Mouse (Mus musculus): Measurements from ENCODE around the gene Surf2. TPM values are rescaled to one million over a fixed set of nuclear protein-coding genes. Genes with fewer than 3 reads are reported as not detected.
A peak's percentile ranks its signal among the peaks of the same experiment; 100 is the strongest.

Gene Surf2
- polyA plus RNA-seq, 1 experiment: 31.4 TPM

DNA sequence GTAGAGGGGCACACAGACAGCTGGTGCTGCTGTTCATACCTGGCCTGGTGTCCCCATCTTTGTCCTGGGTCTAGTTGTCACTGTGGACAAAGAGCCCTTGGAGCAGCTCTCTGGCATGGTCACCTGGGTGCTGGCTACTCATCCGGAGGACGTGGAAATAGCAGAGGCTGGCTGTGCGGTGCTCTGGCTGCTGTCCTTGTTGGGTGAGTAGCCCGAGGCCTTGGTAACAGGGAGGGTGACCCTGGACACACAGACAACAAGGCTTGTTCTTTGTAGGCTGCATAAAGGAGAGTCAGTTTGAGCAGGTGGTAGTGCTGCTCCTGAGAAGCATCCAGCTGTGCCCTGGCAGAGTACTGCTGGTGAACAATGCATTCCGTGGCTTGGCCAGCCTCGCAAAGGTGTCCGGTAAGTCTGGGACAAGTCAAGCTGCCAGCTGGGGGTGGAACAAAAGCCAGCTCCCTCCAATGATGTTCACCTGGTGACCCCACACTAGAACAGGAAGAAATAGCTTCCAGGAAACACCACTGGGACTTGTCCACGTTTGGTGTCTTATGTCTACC is 35.3 kb downstream of the Surf2 start:
- no peak overlapping the region for H3K27ac ChIP-seq (ENCODE audit: insufficient read depth, low read depth, low read length)
- TF ChIP-seq CTCF (conservative IDR thresholded peaks at IDR 0.05; ENCODE audit: insufficient read depth, insufficient read length, low read depth, low read length) (no peak), POLR2A (IDR thresholded peaks at IDR 0.05; ENCODE audit: low read depth, low read length) (no peak)
- H3K27me3 ChIP-seq (replicated peaks; ENCODE audit: control insufficient read depth, insufficient read depth, low read length): no peaks in the 10 kb centered on the region
- 83% methylated on average over 8 of the region's 8 CpGs for WGBS
- H3K36me3 ChIP-seq (ENCODE audit: control insufficient read depth, insufficient read depth, low read length): peaks cover 5% of the 10 kb centered on the region; the same call in 1 of the 2 replicates
- no peaks in the 10 kb centered on the region for H3K4me1 ChIP-seq (ENCODE audit: control insufficient read depth, insufficient read depth, low read length)
- DNase-seq: no peak
- H3K4me3 ChIP-seq (ENCODE audit: insufficient read depth, low read depth, low read length): no peak overlapping the region

DNA sequence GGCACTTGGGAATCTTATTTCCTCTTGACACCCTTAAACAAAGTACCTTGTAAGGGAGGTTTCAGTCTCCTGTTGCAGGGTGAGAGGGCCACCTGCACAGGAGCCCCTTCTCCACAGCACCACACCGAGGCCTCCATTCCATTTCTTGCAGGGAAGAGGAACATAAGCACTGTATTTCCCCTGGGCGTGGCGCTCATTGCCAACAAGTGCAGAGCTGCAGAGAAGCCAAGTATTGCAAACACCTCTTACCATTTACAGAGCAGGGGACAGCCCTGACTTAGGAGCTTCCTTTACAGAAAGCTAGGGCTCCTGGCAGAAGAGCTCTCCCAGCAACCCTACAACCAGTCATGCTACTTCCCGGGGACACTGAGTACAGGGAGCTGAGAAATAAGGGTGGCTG is 36.0 kb downstream of the Surf2 start:
- TF ChIP-seq POLR2A (IDR thresholded peaks at IDR 0.05; ENCODE audit: low read depth, low read length): no peak
- no peak for TF ChIP-seq CTCF (conservative IDR thresholded peaks at IDR 0.05; ENCODE audit: insufficient read depth, insufficient read length, low read depth, low read length)
- H3K4me1 ChIP-seq (ENCODE audit: control insufficient read depth, insufficient read depth, low read length): 0 out of 2 replicates have a peak, but pooled peaks cover 2% of the 10 kb centered on the region
- H3K27me3 ChIP-seq (replicated peaks; ENCODE audit: control insufficient read depth, insufficient read depth, low read length): no peaks in the 10 kb centered on the region
- H3K27ac ChIP-seq (ENCODE audit: insufficient read depth, low read depth, low read length): no peak overlapping the region
- peaks cover 5% of the 10 kb centered on the region; the same call in 1 of the 2 replicates for H3K36me3 ChIP-seq (ENCODE audit: control insufficient read depth, insufficient read depth, low read length)
- H3K4me3 ChIP-seq (ENCODE audit: insufficient read depth, low read depth, low read length): no peak overlapping the region
- 90% methylated on average over 4 of the region's 4 CpGs for WGBS
- no peak for DNase-seq

DNA sequence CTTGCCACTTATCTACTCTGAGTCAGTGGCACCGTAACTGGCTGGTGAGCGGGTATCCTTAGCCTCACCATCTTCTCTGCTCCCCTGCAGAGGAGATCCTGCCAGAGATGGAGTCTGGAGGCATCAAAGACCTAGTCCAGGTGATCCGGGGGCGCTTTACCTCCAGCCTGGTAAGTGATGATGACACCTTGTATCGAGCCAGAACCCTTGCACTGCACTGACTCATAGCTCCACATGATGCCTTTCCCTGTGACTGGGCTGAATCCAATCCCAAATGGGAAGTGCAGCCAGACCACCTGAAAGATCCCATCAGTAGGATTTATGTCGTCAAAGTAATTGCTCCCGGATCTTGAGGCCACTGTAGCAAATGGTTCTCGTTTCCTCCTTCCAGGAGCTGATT is 36.7 kb downstream of the Surf2 start:
- TF ChIP-seq POLR2A (IDR thresholded peaks at IDR 0.05; ENCODE audit: low read depth, low read length) (no peak), CTCF (conservative IDR thresholded peaks at IDR 0.05; ENCODE audit: insufficient read depth, insufficient read length, low read depth, low read length) (no peak)
- Histone ChIP-seq H3K27ac (ENCODE audit: insufficient read depth, low read depth, low read length) (no peak overlapping the region), H3K27me3 (replicated peaks; ENCODE audit: control insufficient read depth, insufficient read depth, low read length) (no peaks in the 10 kb centered on the region), H3K36me3 (ENCODE audit: control insufficient read depth, insufficient read depth, low read length) (peaks cover 5% of the 10 kb centered on the region; the same call in 1 of the 2 replicates), H3K4me3 (ENCODE audit: insufficient read depth, low read depth, low read length) (no peak overlapping the region), H3K4me1 (ENCODE audit: control insufficient read depth, insufficient read depth, low read length) (0 out of 2 replicates have a peak, but pooled peaks cover 8% of the 10 kb centered on the region)
- 73% methylated on average over 8 of the region's 8 CpGs for WGBS
- DNase-seq: no peak

DNA sequence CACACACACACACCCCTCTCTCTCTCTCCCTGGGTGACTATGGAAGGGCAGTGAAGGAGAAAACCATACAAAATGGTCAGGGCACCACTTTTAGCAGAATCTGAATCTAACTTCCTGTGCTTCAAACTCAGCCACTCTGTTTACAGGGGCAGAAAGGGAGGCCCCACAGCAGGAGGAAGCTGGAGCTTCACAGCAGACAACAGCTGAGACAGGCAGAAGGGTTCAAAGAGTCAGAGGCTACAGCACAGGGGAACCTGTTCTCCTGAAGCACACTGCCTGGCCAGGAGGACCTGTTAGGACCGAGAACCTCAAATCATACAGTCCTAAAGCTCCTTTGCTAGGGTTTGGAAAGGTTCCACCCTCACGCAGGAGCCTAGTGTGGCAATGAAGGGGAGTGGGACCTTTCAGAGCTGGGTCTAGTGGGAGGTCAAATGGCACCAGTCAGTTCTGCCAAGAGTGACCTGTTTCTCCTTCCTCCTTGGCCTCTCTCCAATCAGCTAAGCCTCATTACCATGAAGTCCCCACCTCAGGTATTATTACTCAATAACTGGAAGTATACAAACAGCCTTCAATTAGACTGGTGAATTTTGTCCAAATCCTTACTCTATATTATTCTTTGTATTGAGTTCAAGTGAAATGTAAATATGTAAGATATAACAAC is 38.7 kb downstream of the Surf2 start:
- H3K4me1 ChIP-seq (ENCODE audit: control insufficient read depth, insufficient read depth, low read length): 0 out of 2 replicates have a peak, but pooled peaks cover 8% of the 10 kb centered on the region
- no peak overlapping the region for H3K27ac ChIP-seq (ENCODE audit: insufficient read depth, low read depth, low read length)
- peaks cover 5% of the 10 kb centered on the region; the same call in 1 of the 2 replicates for H3K36me3 ChIP-seq (ENCODE audit: control insufficient read depth, insufficient read depth, low read length)
- WGBS: 61% methylated on average over 2 of the region's 2 CpGs
- H3K4me3 ChIP-seq (ENCODE audit: insufficient read depth, low read depth, low read length): no peak overlapping the region
- no peaks in the 10 kb centered on the region for H3K27me3 ChIP-seq (replicated peaks; ENCODE audit: control insufficient read depth, insufficient read depth, low read length)
- DNase-seq: no peak
- no peak for TF ChIP-seq CTCF (conservative IDR thresholded peaks at IDR 0.05; ENCODE audit: insufficient read depth, insufficient read length, low read depth, low read length)
- TF ChIP-seq POLR2A (IDR thresholded peaks at IDR 0.05; ENCODE audit: low read depth, low read length): no peak

DNA sequence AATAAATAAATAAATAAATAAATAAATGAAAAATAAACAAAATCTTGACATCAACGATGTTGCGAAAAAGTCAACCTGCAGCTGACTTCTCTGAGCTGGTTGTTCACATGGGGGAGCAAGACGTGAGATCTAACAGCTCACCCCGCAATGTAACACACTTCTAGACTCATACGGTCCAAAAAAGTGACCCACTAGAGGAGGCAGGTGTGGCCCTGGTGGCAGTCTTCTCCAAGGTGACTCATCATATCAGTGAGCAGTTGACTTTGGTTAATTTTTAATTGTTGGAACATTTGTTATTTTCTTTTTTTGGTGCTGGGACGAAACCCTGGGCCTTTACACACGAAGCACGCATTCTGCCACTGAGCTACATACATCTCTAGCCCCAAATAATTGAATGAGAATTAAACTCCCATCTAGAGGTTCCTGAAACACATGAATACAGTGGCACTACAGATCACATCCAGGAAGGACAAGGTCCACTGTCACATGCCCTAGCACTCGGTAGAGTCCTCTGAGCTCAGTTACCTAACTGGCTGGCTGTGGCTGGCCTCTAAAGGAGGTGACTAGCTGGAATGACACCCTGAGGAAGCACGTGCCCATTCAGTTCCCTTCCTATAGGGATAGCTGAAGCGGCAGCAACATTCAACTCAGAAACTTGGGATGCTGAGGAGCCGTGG is 40.8 kb downstream of the Surf2 start:
- H3K36me3 ChIP-seq (ENCODE audit: control insufficient read depth, insufficient read depth, low read length): peaks cover 5% of the 10 kb centered on the region; the same call in 1 of the 2 replicates
- 68% methylated on average over 12 of the region's 12 CpGs for whole genome bisulfite sequencing
- no peak overlapping the region for H3K4me3 ChIP-seq (ENCODE audit: insufficient read depth, low read depth, low read length)
- TF ChIP-seq CTCF (conservative IDR thresholded peaks at IDR 0.05; ENCODE audit: insufficient read depth, insufficient read length, low read depth, low read length): no peak
- TF ChIP-seq POLR2A (IDR thresholded peaks at IDR 0.05; ENCODE audit: low read depth, low read length): no peak
- H3K4me1 ChIP-seq (ENCODE audit: control insufficient read depth, insufficient read depth, low read length): 0 out of 2 replicates have a peak, but pooled peaks cover 8% of the 10 kb centered on the region
- H3K27ac ChIP-seq (ENCODE audit: insufficient read depth, low read depth, low read length): no peak overlapping the region
- DNase-seq: peak; percentile 51
- H3K27me3 ChIP-seq (replicated peaks; ENCODE audit: control insufficient read depth, insufficient read depth, low read length): no peaks in the 10 kb centered on the region

DNA sequence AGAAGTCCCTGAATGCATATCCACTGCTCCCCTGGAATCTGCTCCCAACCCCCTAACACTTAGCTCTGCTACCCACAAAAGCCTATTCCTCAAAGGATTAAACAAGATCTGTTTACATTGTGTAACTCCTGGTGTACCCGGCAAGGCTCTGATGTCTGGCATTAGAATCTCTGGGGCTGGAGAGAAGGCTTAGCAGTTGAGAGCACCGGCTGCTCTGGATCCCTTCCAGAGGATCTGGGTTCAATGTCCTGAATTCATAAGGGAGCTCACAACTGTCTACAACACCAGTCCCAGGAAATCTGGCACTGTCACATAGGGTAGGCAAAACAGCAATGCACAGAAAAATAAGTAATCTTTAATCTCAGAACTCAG is 41.3 kb downstream of the Surf2 start:
- Histone ChIP-seq H3K4me3 (ENCODE audit: insufficient read depth, low read depth, low read length) (no peak overlapping the region), H3K4me1 (ENCODE audit: control insufficient read depth, insufficient read depth, low read length) (0 out of 2 replicates have a peak, but pooled peaks cover 8% of the 10 kb centered on the region), H3K36me3 (ENCODE audit: control insufficient read depth, insufficient read depth, low read length) (peaks cover 5% of the 10 kb centered on the region; the same call in 1 of the 2 replicates), H3K27me3 (replicated peaks; ENCODE audit: control insufficient read depth, insufficient read depth, low read length) (no peaks in the 10 kb centered on the region), H3K27ac (ENCODE audit: insufficient read depth, low read depth, low read length) (no peak overlapping the region)
- 64% methylated on average over 2 of the region's 2 CpGs for WGBS
- DNase-seq: peak; percentile 45
- TF ChIP-seq CTCF (conservative IDR thresholded peaks at IDR 0.05; ENCODE audit: insufficient read depth, insufficient read length, low read depth, low read length): no peak
- no peak for TF ChIP-seq POLR2A (IDR thresholded peaks at IDR 0.05; ENCODE audit: low read depth, low read length)

DNA sequence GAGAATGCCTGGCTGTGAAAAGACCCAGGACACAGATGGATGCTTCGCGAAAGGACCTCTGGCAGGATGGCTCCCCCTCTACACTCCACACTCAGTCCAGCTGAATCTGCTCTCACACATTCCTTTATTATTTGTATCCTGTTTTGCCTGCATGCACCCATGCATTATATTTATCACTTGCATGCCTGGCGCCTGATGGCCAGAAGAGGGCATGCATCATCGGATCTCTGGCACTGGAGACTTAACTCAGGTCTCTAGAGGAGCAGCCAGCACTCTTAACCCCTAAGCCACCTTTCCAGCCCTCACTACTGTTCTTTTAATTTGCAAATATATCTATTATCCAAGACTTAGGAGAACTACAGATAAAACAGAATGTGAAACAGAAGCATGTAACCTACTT is 44.6 kb downstream of the Surf2 start:
- Histone ChIP-seq H3K4me1 (ENCODE audit: control insufficient read depth, insufficient read depth, low read length) (peaks cover 16% of the 10 kb centered on the region; the same call in 1 of the 2 replicates), H3K4me3 (ENCODE audit: insufficient read depth, low read depth, low read length) (no peak overlapping the region), H3K36me3 (ENCODE audit: control insufficient read depth, insufficient read depth, low read length) (peaks cover 4% of the 10 kb centered on the region; the same call in 1 of the 2 replicates), H3K27me3 (replicated peaks; ENCODE audit: control insufficient read depth, insufficient read depth, low read length) (no peaks in the 10 kb centered on the region), H3K27ac (ENCODE audit: insufficient read depth, low read depth, low read length) (no peak overlapping the region)
- TF ChIP-seq POLR2A (IDR thresholded peaks at IDR 0.05; ENCODE audit: low read depth, low read length) (no peak), CTCF (conservative IDR thresholded peaks at IDR 0.05; ENCODE audit: insufficient read depth, insufficient read length, low read depth, low read length) (peak; percentile 58)
- peak; percentile 48 for DNase-seq
- WGBS: 38% methylated on average over 4 of the region's 4 CpGs

Data from kidney, adult 2 months (tissue).